Mouse (Mus musculus) midbrain, embryonic 12.5 days (tissue): ENCODE measurements around the gene 1700029I15Rik. TPM values are rescaled to one million over a fixed set of nuclear protein-coding genes. Genes with fewer than 3 reads are reported as not detected.

Experiments used
- ATAC-seq: fragments of 200-750 bp; cut with Nextera tagmentation; 2 replicates; pipeline ENCODE4 v1.8.0; 2017; ENCODE audit warnings: low read depth, moderate TSS enrichment, moderate library complexity; ENCODE audit not compliant: low FRiP score
- H3K27ac ChIP-seq: fragments of 300-500 bp; sonication (generic); replicated peaks from 2 replicates; pipeline ENCODE4 v1.5.1; 2016; ENCODE audit warnings: mild to moderate bottlenecking
- H3K27me3 ChIP-seq: fragments of 300-500 bp; sonication (generic); 2 replicates; pipeline ENCODE4 v1.6.1; 2016; ENCODE audit warnings: mild to moderate bottlenecking
- H3K36me3 ChIP-seq: fragments of 300-500 bp; sonication (generic); 2 replicates; pipeline ENCODE4 v1.6.1; 2016
- H3K4me1 ChIP-seq: fragments of 300-500 bp; sonication (generic); 2 replicates; pipeline ENCODE4 v1.6.1; 2016
- H3K4me2 ChIP-seq: fragments of 300-500 bp; sonication (generic); replicated peaks from 2 replicates; pipeline ENCODE4 v1.6.1; 2016; ENCODE audit warnings: mild to moderate bottlenecking, moderate library complexity
- H3K4me3 ChIP-seq: fragments of 300-500 bp; sonication (generic); 2 replicates; pipeline ENCODE4 v1.5.1; 2016; ENCODE audit warnings: mild to moderate bottlenecking
- H3K9ac ChIP-seq: fragments of 300-500 bp; sonication (generic); replicated peaks from 2 replicates; pipeline ENCODE4 v1.6.1; 2016; ENCODE audit warnings: mild to moderate bottlenecking, moderate library complexity
- H3K9me3 ChIP-seq: fragments of 300-500 bp; sonication (generic); 2 replicates; pipeline ENCODE4 v1.6.1; 2016; ENCODE audit warnings: mild to moderate bottlenecking
- WGBS: fragments of 180-500 bp; shearing (Covaris S2); methylation state at CpG from one replicate; pipeline ENCODE4 v1.1.7; 2016; 5-methylcytosine and 5-hydroxymethylcytosine counted together
- polyA plus RNA-seq: library from polyadenylated mRNA; unstranded; fragments of >200 nt; fragmentation: Nextera tagmentation; extraction: Ambion mirVana; gene quantifications from 2 replicates; pipeline ENCODE4 v1.2.1, GENCODE M21; 2016

The 1700029I15Rik gene
- 7.4 TPM in 2 replicates for polyA plus RNA-seq

DNA sequence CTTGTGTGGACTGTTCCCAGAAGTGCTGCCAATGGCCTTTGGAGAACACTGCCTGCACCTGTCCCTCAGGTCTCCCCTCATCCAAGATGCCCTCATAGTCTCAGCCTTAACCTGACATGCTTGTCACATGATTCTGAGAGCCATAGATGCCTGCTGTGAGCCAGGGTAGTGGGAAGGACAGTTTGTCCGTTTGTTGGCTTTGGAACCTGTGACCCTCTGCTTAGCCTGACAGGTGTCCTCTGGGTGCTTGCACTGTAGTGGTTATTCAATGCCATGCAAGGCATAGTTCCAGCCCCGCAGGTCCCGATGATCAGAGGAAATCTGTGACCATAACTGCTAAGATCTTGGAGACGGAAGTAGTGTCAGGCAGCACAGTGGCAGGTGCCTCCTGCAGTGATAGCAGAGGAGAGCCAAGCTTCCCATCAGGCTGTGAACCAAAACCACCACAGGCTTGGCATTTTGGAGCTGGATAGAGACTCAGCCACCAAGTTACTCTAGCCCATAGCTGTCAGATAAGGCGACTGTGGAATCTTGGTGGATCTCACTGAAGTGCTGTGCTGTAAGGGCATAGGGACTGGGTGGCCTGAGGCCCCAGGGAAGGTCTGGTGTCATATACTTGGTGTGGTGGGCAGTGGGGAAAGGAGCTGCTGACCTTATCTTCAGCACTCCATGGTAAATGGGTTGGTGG is at the start of gene 1700029I15Rik:
Gene 1700029I15Rik, plus strand, starts transcription at position 638 of the 688 bp plus-strand sequence.
- peaks cover 97% of the 10 kb centered on the region for H3K36me3 ChIP-seq
- no peak for ATAC-seq
- H3K9me3 ChIP-seq: no peaks in the 10 kb centered on the region
- WGBS: 87% methylated on average over 5 of the region's 5 CpGs
- no peak within 1 kb of the TSS for H3K4me3 ChIP-seq
- no peak within 1 kb of the TSS for H3K9ac ChIP-seq
- no peaks in the 10 kb centered on the region; the same call in 1 of the 2 replicates for H3K4me1 ChIP-seq
- no peak within 1 kb of the TSS for H3K4me2 ChIP-seq
- no peak within 1 kb of the TSS for H3K27ac ChIP-seq
- H3K27me3 ChIP-seq: no peaks in the 10 kb centered on the region

- Histone ChIP-seq H3K4me1 (no peaks in the 10 kb centered on the region), H3K4me2 (no peak overlapping the region), H3K4me3 (no peak overlapping the region), H3K36me3 (peaks cover 58% of the 10 kb centered on the region), H3K27ac (no peak overlapping the region), H3K27me3 (no peaks in the 10 kb centered on the region), H3K9ac (no peak overlapping the region), H3K9me3 (no peaks in the 10 kb centered on the region)
- no peak for ATAC-seq
Observed at GRCm38 (mm10) chr2:92342418-92342817, 39.9 kb upstream of the 1700029I15Rik start.

GRCm38 (mm10) chr2:92347191-92347590 is 35.1 kb upstream of the 1700029I15Rik start:
- Histone ChIP-seq H3K9ac (no peak overlapping the region), H3K9me3 (no peaks in the 10 kb centered on the region), H3K27me3 (no peaks in the 10 kb centered on the region), H3K4me2 (no peak overlapping the region), H3K4me3 (no peak overlapping the region), H3K36me3 (peaks cover 72% of the 10 kb centered on the region), H3K27ac (no peak overlapping the region), H3K4me1 (no peaks in the 10 kb centered on the region)
- ATAC-seq: no peak
- 84% methylated on average over 2 of the region's 2 CpGs for WGBS

DNA sequence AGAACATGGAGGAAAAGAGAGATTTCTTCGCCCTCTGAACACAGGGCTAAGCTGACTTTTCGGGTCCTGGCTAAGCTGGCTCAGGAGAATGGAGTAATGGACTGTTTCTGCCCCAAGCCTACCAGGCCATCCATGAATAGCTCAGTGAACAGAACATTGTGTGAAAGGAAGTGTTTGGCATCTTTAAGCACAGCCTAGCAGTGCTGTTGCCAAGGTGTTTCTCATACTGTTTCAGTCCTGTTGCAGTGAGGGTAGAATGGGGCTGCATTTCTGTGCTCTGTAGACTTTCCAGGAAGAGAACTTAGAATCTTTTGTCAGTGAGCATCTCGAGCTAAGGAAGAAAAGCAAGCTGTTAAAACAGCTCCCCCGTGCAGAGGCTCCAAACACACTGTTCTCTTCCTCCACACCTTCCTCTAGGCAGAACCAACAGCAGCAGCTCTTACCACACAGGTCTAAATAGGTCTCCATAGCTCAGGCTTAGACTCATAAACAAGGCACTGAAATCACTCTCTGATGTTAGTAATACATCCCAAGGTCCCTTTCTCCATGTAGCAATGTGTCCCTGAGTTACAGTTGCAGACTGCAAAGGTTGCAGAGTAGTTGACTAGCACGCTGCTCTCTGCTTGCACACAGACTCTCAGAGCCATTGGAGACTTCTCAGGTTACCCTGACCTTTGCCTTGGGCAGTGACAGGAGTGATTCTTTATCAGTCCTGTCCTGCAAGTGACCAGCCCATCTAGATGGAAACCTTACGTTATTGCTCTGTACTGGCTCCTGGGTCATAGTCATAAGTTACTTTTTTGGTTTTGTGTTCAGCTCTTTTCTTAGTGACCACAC is 32.5 kb upstream of the 1700029I15Rik start:
- no peak for ATAC-seq
- Histone ChIP-seq H3K9me3 (no peaks in the 10 kb centered on the region), H3K9ac (no peak overlapping the region), H3K4me1 (0 out of 2 replicates have a peak, but pooled peaks cover 5% of the 10 kb centered on the region), H3K4me2 (no peak overlapping the region), H3K27ac (no peak overlapping the region), H3K36me3 (peaks cover 73% of the 10 kb centered on the region), H3K4me3 (no peak overlapping the region), H3K27me3 (no peaks in the 10 kb centered on the region)
- WGBS: 78% methylated on average over 6 of the region's 6 CpGs

- H3K9me3 ChIP-seq: no peaks in the 10 kb centered on the region
- no peak overlapping the region for H3K4me3 ChIP-seq
- no peak overlapping the region for H3K4me2 ChIP-seq
- no peak for ATAC-seq
- H3K9ac ChIP-seq: no peak overlapping the region
- peaks cover 74% of the 10 kb centered on the region for H3K36me3 ChIP-seq
- WGBS: 85% methylated on average over 5 of the region's 5 CpGs
- no peaks in the 10 kb centered on the region for H3K27me3 ChIP-seq
- H3K4me1 ChIP-seq: 0 out of 2 replicates have a peak, but pooled peaks cover 5% of the 10 kb centered on the region
- H3K27ac ChIP-seq: no peak overlapping the region
Observed at GRCm38 (mm10) chr2:92350686-92351085, 31.7 kb upstream of the 1700029I15Rik start.

GRCm38 (mm10) chr2:92353402-92353801 is 28.9 kb upstream of the 1700029I15Rik start:
- Histone ChIP-seq H3K4me3 (no peak overlapping the region), H3K9me3 (no peaks in the 10 kb centered on the region), H3K4me2 (no peak overlapping the region), H3K27ac (0 out of 2 replicates have a peak overlapping the region, but pooled peaks have one; percentile 1), H3K9ac (no peak overlapping the region), H3K27me3 (no peaks in the 10 kb centered on the region), H3K4me1 (0 out of 2 replicates have a peak, but pooled peaks cover 5% of the 10 kb centered on the region), H3K36me3 (peaks cover 79% of the 10 kb centered on the region)
- 24% methylated on average over 5 of the region's 5 CpGs for WGBS
- ATAC-seq: peak; percentile 38; the same call in 1 of the 2 replicates

DNA sequence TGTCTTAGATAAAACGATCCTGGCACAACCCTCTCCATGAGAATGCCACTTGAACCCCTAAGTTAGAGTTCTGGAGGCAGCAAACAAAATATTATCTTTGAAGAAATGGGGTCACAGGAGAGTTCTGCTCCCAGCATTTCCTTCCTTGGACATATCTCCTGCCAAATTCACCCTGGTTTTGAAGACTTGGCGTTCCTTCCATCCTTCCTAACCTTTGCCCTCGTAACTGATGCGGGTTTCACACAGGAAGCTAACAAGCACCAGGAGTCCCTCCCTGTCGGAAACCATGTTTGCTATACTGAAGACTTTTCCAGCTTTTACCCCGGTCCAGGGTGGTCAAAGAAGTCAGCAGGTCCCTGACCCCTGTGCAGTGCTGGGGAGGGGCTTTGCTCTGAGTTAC is 28.1 kb upstream of the 1700029I15Rik start:
- ATAC-seq: no peak
- H3K9me3 ChIP-seq: no peaks in the 10 kb centered on the region
- no peak overlapping the region for H3K4me2 ChIP-seq
- peaks cover 79% of the 10 kb centered on the region for H3K36me3 ChIP-seq
- no peaks in the 10 kb centered on the region for H3K27me3 ChIP-seq
- 0 out of 2 replicates have a peak, but pooled peaks cover 5% of the 10 kb centered on the region for H3K4me1 ChIP-seq
- H3K9ac ChIP-seq: no peak overlapping the region
- WGBS: 64% methylated on average over 6 of the region's 6 CpGs
- H3K27ac ChIP-seq: no peak overlapping the region
- no peak overlapping the region for H3K4me3 ChIP-seq

DNA sequence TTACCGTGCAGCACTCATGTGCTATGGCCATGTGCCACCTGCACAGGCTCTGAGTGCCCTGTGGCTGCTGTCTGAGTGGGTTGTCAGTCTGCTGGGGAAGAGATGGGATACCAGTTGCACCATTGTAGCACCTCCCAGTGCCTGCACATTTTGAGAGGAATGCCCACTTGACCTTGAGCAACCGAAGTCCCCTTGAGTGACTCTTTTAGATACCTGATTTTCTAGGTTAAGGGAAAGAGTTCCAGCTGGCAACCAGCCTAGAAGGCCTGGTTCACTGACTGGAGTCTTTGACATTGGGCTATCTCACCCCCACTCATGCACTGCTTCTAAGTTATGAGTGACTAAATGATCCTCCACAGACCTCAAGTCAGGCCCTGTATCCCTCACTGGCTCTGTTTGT is 23.0 kb upstream of the 1700029I15Rik start:
- WGBS: 94% methylated on average over 2 of the region's 2 CpGs
- no peak overlapping the region for H3K4me3 ChIP-seq
- no peak for ATAC-seq
- no peak overlapping the region for H3K4me2 ChIP-seq
- no peak overlapping the region for H3K27ac ChIP-seq
- H3K9ac ChIP-seq: no peak overlapping the region
- peaks cover 82% of the 10 kb centered on the region for H3K36me3 ChIP-seq
- no peaks in the 10 kb centered on the region for H3K9me3 ChIP-seq
- H3K4me1 ChIP-seq: no peaks in the 10 kb centered on the region
- H3K27me3 ChIP-seq: no peaks in the 10 kb centered on the region

- H3K4me2 ChIP-seq: no peak overlapping the region
- H3K4me3 ChIP-seq: no peak overlapping the region
- peaks cover 78% of the 10 kb centered on the region for H3K36me3 ChIP-seq
Observed at GRCm38 (mm10) chr2:92360186-92360823, 22.0 kb upstream of the 1700029I15Rik start.

DNA sequence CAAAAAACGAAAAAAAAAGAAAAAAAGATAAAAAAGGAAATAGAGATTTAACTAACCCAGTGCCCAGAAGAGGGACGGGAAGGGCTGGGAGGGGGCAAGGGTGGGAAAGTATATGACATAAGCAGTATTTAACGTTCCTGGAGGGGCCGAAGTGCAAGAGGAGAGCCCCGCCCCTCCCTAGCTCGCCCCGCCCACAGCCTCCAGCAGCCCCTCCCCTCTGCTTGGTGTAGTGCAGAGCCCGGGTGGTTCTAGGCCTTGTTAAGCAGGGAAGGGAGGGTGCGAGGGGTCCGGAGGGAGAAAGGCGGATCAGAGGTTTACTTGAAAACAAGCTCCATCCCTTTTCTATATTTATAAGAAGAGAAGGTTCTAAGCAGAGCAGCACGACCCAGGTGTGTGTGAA is 21.4 kb upstream of the 1700029I15Rik start:
- H3K9me3 ChIP-seq: no peaks in the 10 kb centered on the region
- no peaks in the 10 kb centered on the region for H3K27me3 ChIP-seq
- no peak overlapping the region for H3K9ac ChIP-seq
- no peaks in the 10 kb centered on the region for H3K4me1 ChIP-seq
- ATAC-seq: no peak
- peaks cover 72% of the 10 kb centered on the region for H3K36me3 ChIP-seq
- no peak overlapping the region for H3K27ac ChIP-seq
- WGBS: 23% methylated on average over 12 of the region's 12 CpGs
- H3K4me3 ChIP-seq: no peak overlapping the region
- no peak overlapping the region for H3K4me2 ChIP-seq

More at GRCm38 (mm10) chr2:92360186-92360823, 22.0 kb upstream of the 1700029I15Rik start:
- no peak for ATAC-seq
- WGBS: 67% methylated on average over 25 of the region's 25 CpGs
- no peaks in the 10 kb centered on the region for H3K27me3 ChIP-seq
- H3K27ac ChIP-seq: no peak overlapping the region
- H3K9me3 ChIP-seq: no peaks in the 10 kb centered on the region
- H3K4me1 ChIP-seq: no peaks in the 10 kb centered on the region
- no peak overlapping the region for H3K9ac ChIP-seq

GRCm38 (mm10) chr2:92361795-92362194 is 20.5 kb upstream of the 1700029I15Rik start:
- Histone ChIP-seq H3K9ac (no peak overlapping the region), H3K4me3 (no peak overlapping the region), H3K4me1 (no peaks in the 10 kb centered on the region), H3K4me2 (no peak overlapping the region), H3K36me3 (peaks cover 64% of the 10 kb centered on the region), H3K27ac (no peak overlapping the region), H3K9me3 (no peaks in the 10 kb centered on the region), H3K27me3 (no peaks in the 10 kb centered on the region)
- no peak for ATAC-seq
- 81% methylated on average over 8 of the region's 8 CpGs for WGBS
